Comparison of ENCODE assay signal across 1 mouse cellular context in the genomic region with DNA sequence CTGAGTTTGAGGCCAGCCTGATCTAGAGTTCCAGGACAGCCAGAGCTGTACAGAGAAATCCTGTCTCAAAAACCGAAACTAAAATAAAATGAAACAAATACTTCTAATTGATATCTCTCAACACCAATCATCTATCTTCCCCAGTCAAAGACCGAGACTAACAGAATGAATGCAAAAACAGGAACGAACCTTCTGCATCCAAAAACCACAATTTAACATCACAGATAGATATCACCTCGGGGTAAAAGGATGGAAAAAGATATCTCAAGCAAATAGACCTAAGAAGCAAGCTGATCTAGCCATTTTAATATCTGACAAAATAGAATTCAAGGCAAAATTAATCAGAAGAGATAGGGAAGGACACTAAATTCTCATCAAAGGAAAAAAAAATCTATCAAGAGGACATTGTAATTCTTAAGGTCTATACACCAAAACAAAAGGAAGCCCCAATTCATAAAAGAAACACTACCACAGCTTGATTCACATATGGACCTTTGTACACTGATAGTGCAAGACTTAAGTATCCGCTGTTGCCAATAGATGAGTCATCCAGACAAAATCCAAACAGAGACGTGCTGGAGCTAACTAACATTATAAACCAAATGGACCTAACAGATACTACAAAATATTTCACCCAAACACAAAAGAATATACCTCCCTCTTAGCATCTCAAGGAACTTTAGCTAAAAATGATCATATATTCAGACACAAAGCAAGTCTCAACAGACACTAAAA.
A peak's percentile ranks its signal among the peaks of the same experiment; 100 is the strongest.
TF ChIP-seq lines count a peak whose summit lies in the region.

No protein-coding gene starts in this region.

TF ChIP-seq in MEL, 35 proteins besides CTCF, POLR2A, EP300 and RAD21 (continued from another document):
- TF ChIP-seq GATA1 (IDR thresholded peaks at IDR 0.05; ENCODE audit: low read depth, low read length) (peak; percentile 69), ZC3H11A (IDR thresholded peaks at IDR 0.05; ENCODE audit: low read depth, low read length) (0 out of 2 replicates have a peak, but pooled peaks have one; percentile 13), SMC3 (IDR thresholded peaks at IDR 0.05; ENCODE audit: low read depth, low read length) (no peak), TCF12 (IDR thresholded peaks at IDR 0.05; ENCODE audit: low read depth, low read length) (peak; percentile 48; the same call in 1 of the 2 replicates)
